Mouse (Mus musculus): ENCODE data around the gene Nhlrc2. TPM values are rescaled to one million over a fixed set of nuclear protein-coding genes. Genes with fewer than 3 reads are reported as not detected.
"Not testable (repeated sequence)": the region's sequence is repeated elsewhere in the genome, so short reads cannot be mapped to it uniquely, and the experiment has no call there.

Gene Nhlrc2
- 17.7 and 18.1 TPM in 2 replicates for polyA plus RNA-seq (2016; fragmentation: Nextera tagmentation; extraction: Ambion mirVana)

- peak; percentile 92 for ATAC-seq (ENCODE audit: low FRiP score)
- H3K4me2 ChIP-seq: peak within 1 kb of the TSS; percentile 71
- H3K4me1 ChIP-seq: peaks cover 17% of the 10 kb centered on the region
- H3K9me3 ChIP-seq: no peaks in the 10 kb centered on the region
- peaks cover 20% of the 10 kb centered on the region for H3K36me3 ChIP-seq (replicated peaks)
- H3K9ac ChIP-seq: peak within 1 kb of the TSS; percentile 93
- under 1% methylated on average over 68 of the region's 69 CpGs for WGBS
- peak within 1 kb of the TSS; percentile 96 for H3K4me3 ChIP-seq (replicated peaks)
- H3K27me3 ChIP-seq: no peaks in the 10 kb centered on the region
- H3K27ac ChIP-seq: peak within 1 kb of the TSS; percentile 97
Measured at GRCm38 (mm10) chr19:56548230-56549032, at the start of gene Nhlrc2. Gene Nhlrc2, plus strand, starts transcription at chr19:56548261.

DNA sequence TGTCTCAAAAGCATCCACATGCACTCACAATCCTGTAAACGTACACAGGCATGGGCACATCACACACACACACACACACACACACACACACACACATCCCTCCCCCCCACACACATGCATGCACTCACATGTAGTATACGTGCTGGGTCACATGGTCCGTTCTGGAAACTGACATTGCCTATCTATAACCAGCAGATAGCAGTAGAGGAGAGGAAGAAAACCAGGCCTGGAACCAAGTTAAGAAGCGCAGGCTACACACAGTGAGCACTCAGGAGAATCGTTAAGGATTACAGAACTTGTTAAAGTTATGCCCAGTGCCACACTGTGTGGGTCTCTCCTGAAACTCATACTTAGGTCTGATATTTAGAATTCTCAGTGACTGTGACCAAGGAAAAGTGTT lies 45.0 kb upstream of the Nhlrc2 start:
- not testable (repeated sequence) for H3K36me3 ChIP-seq (replicated peaks); ATAC-seq (ENCODE audit: low FRiP score); H3K9me3 ChIP-seq; H3K4me1 ChIP-seq; H3K27ac ChIP-seq; H3K4me2 ChIP-seq; H3K9ac ChIP-seq; H3K4me3 ChIP-seq (replicated peaks); H3K27me3 ChIP-seq
- WGBS: no CpG with 5 or more reads among the region's 5 CpGs

- ATAC-seq (ENCODE audit: low FRiP score); H3K4me2 ChIP-seq; H3K27me3 ChIP-seq; H3K4me3 ChIP-seq (replicated peaks); H3K9ac ChIP-seq; H3K27ac ChIP-seq; H3K36me3 ChIP-seq (replicated peaks); H3K4me1 ChIP-seq; H3K9me3 ChIP-seq: not testable (repeated sequence)
- WGBS: no CpG with 5 or more reads among the region's 5 CpGs
Measured at GRCm38 (mm10) chr19:56503525-56503924, 44.5 kb upstream of the Nhlrc2 start.

GRCm38 (mm10) chr19:56511207-56511606 lies 36.9 kb upstream of the Nhlrc2 start:
- not testable (repeated sequence) for H3K9ac ChIP-seq; H3K4me3 ChIP-seq (replicated peaks); H3K9me3 ChIP-seq; H3K36me3 ChIP-seq (replicated peaks); ATAC-seq (ENCODE audit: low FRiP score); H3K27ac ChIP-seq; H3K27me3 ChIP-seq; H3K4me1 ChIP-seq; H3K4me2 ChIP-seq
- whole genome bisulfite sequencing: no CpG with 5 or more reads among the region's 4 CpGs

GRCm38 (mm10) chr19:56513527-56513926 lies 34.5 kb upstream of the Nhlrc2 start:
- H3K9ac ChIP-seq; ATAC-seq (ENCODE audit: low FRiP score); H3K36me3 ChIP-seq (replicated peaks); H3K4me1 ChIP-seq; H3K27ac ChIP-seq; H3K27me3 ChIP-seq; H3K4me3 ChIP-seq (replicated peaks); H3K4me2 ChIP-seq; H3K9me3 ChIP-seq: not testable (repeated sequence)
- WGBS: no CpG with 5 or more reads among the region's 2 CpGs

- H3K27me3 ChIP-seq; ATAC-seq (ENCODE audit: low FRiP score); H3K9ac ChIP-seq; H3K9me3 ChIP-seq; H3K4me1 ChIP-seq; H3K4me2 ChIP-seq; H3K4me3 ChIP-seq (replicated peaks); H3K27ac ChIP-seq; H3K36me3 ChIP-seq (replicated peaks): not testable (repeated sequence)
- WGBS: no CpG with 5 or more reads among the region's 7 CpGs
Measured at GRCm38 (mm10) chr19:56519408-56519807, 28.7 kb upstream of the Nhlrc2 start.

- H3K9me3 ChIP-seq; H3K36me3 ChIP-seq (replicated peaks); H3K27me3 ChIP-seq; H3K4me2 ChIP-seq; H3K4me3 ChIP-seq (replicated peaks); H3K27ac ChIP-seq; ATAC-seq (ENCODE audit: low FRiP score); H3K9ac ChIP-seq; H3K4me1 ChIP-seq: not testable (repeated sequence)
- no CpG with 5 or more reads among the region's 11 CpGs for WGBS
Measured at GRCm38 (mm10) chr19:56530529-56530928, 17.5 kb upstream of the Nhlrc2 start.

GRCm38 (mm10) chr19:56531251-56531650 lies 16.8 kb upstream of the Nhlrc2 start:
- no peak for ATAC-seq (ENCODE audit: low FRiP score)
- WGBS: 94% methylated on average over 12 of the region's 12 CpGs
- Histone ChIP-seq H3K4me3 (replicated peaks) (no peak overlapping the region), H3K27me3 (no peaks in the 10 kb centered on the region), H3K36me3 (replicated peaks) (peaks cover 5% of the 10 kb centered on the region), H3K4me1 (no peaks in the 10 kb centered on the region), H3K4me2 (no peak overlapping the region), H3K9ac (no peak overlapping the region), H3K9me3 (no peaks in the 10 kb centered on the region), H3K27ac (no peak overlapping the region)

- Histone ChIP-seq H3K4me2 (no peak overlapping the region), H3K9me3 (no peaks in the 10 kb centered on the region), H3K4me1 (no peaks in the 10 kb centered on the region), H3K27ac (no peak overlapping the region), H3K4me3 (replicated peaks) (no peak overlapping the region), H3K36me3 (replicated peaks) (peaks cover 13% of the 10 kb centered on the region), H3K27me3 (no peaks in the 10 kb centered on the region), H3K9ac (no peak overlapping the region)
- 92% methylated on average over 14 of the region's 14 CpGs for WGBS
- ATAC-seq (ENCODE audit: low FRiP score): no peak
Measured at GRCm38 (mm10) chr19:56533291-56534071, 14.6 kb upstream of the Nhlrc2 start.

DNA sequence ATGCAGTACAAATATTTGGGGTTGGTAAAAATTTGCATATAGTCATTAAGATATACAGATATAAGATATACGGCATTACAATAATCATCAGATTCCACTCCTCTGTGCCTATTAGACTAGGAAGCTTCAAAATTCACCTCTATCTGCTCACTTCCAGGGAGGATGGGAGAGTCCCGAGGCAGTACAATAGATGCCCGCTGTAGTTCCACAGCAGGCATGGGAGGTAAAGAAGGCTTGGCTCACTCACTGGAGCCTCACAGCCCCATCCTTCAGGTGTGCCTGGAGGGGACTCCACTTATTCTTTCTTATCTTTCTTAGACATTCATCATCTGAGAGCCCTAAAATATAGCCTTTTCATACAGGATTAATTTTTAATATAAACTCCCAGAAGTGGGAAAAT lies 13.7 kb upstream of the Nhlrc2 start:
- H3K4me3 ChIP-seq (replicated peaks): no peak overlapping the region
- H3K4me2 ChIP-seq: no peak overlapping the region
- no peak overlapping the region for H3K9ac ChIP-seq
- no peaks in the 10 kb centered on the region for H3K27me3 ChIP-seq
- no peaks in the 10 kb centered on the region for H3K9me3 ChIP-seq
- WGBS: 86% methylated on average over 3 of the region's 3 CpGs
- no peaks in the 10 kb centered on the region for H3K4me1 ChIP-seq
- H3K27ac ChIP-seq: no peak overlapping the region
- ATAC-seq (ENCODE audit: low FRiP score): no peak
- peaks cover 13% of the 10 kb centered on the region for H3K36me3 ChIP-seq (replicated peaks)

DNA sequence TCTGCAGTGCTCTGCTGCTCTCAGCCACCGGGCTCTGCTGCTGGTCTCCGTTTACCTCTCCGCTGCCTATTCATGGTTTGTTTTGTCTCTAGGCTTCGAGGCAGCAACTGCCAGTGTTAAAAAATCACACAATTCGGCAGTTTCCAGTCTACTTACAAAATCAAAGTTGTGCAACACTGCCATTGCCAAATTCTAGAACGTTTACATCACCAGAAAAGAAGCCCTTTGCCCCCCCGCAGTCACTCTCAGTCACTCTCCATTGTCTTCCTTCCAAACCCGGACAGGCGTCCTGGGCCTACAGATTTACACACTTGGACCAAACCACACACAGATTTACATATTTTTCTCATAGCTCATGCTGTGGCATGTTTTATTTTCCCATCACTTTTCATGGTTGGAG lies 13.0 kb upstream of the Nhlrc2 start:
- Histone ChIP-seq H3K36me3 (replicated peaks) (peaks cover 15% of the 10 kb centered on the region), H3K4me3 (replicated peaks) (no peak overlapping the region), H3K9ac (no peak overlapping the region), H3K4me1 (no peaks in the 10 kb centered on the region), H3K27ac (no peak overlapping the region), H3K4me2 (no peak overlapping the region), H3K27me3 (no peaks in the 10 kb centered on the region), H3K9me3 (no peaks in the 10 kb centered on the region)
- 72% methylated on average over 9 of the region's 9 CpGs for WGBS
- ATAC-seq (ENCODE audit: low FRiP score): no peak

DNA sequence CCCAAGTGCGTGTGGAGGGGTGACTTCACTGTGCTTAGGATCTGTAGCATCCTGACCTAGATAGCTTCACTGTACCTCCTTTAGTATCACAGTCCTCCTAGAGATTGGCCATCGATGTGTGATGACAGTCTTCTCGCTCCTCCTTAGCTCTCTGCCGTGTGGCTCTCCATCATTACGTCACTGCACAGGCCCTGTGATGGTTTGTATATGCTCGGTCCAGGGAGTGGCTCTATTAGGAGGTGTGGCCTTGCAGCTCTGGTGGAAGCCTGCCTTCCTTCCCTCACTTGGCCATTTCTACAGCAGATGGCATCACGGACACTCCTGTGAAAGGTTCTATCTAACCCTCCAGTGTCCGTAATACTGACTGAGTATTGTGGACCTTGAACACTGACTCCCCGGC lies 12.3 kb upstream of the Nhlrc2 start:
- Histone ChIP-seq H3K4me3 (replicated peaks) (no peak overlapping the region), H3K4me1 (no peaks in the 10 kb centered on the region), H3K27me3 (no peaks in the 10 kb centered on the region), H3K27ac (no peak overlapping the region), H3K9me3 (no peaks in the 10 kb centered on the region), H3K36me3 (replicated peaks) (peaks cover 17% of the 10 kb centered on the region), H3K9ac (no peak overlapping the region), H3K4me2 (no peak overlapping the region)
- WGBS: 93% methylated on average over 9 of the region's 9 CpGs
- ATAC-seq (ENCODE audit: low FRiP score): no peak

DNA sequence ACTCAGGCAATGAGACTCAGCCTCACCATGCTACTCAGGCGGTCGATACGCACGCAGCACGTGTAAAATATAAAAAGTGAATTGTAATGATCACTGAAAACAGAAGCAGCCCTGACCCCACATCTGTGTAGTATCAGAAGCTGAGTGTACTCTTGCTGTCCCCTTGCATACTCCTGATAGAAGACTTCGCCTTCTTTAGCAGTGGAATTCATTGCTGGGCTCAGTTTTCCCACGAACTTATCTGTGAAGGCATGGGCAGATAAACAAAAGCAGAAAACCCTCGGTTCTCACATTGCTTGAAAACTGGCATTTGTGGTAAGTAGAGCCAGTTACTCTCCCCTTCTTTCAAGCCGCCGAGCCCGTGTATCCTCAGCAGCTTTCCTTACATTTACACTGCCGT lies 4.7 kb upstream of the Nhlrc2 start:
- WGBS: 95% methylated on average over 12 of the region's 12 CpGs
- H3K9me3 ChIP-seq: no peaks in the 10 kb centered on the region
- no peaks in the 10 kb centered on the region for H3K27me3 ChIP-seq
- H3K36me3 ChIP-seq (replicated peaks): peaks cover 17% of the 10 kb centered on the region
- no peak for ATAC-seq (ENCODE audit: low FRiP score)
- no peak overlapping the region for H3K27ac ChIP-seq
- no peak overlapping the region for H3K4me3 ChIP-seq (replicated peaks)
- no peak overlapping the region for H3K4me2 ChIP-seq
- no peak overlapping the region for H3K9ac ChIP-seq
- peaks cover 6% of the 10 kb centered on the region for H3K4me1 ChIP-seq
